Mouse (Mus musculus) neural tube, embryonic 15.5 days (tissue): ENCODE measurements around the gene Lyl1. TPM values are rescaled to one million over a fixed set of nuclear protein-coding genes. Genes with fewer than 3 reads are reported as not detected.

Experiments used
- ATAC-seq: fragments of 200-750 bp; cut with Nextera tagmentation; 2 replicates; pipeline ENCODE4 v1.8.0; 2017; ENCODE audit warnings: mild to moderate bottlenecking, moderate TSS enrichment, moderate library complexity; ENCODE audit not compliant: low FRiP score
- H3K27ac ChIP-seq: fragments of 300-500 bp; sonication (generic); replicated peaks from 2 replicates; pipeline ENCODE4 v1.5.1; 2015; ENCODE audit warnings: mild to moderate bottlenecking, inconsistent platforms
- H3K27me3 ChIP-seq: fragments of 300-500 bp; sonication (generic); replicated peaks from 2 replicates; pipeline ENCODE4 v1.6.1; 2015; ENCODE audit warnings: inconsistent platforms
- H3K36me3 ChIP-seq: fragments of 300-500 bp; sonication (generic); 2 replicates; pipeline ENCODE4 v1.6.1; 2015; ENCODE audit warnings: inconsistent platforms
- H3K4me1 ChIP-seq: fragments of 300-500 bp; sonication (generic); 2 replicates; pipeline ENCODE4 v1.6.1; 2015; ENCODE audit warnings: inconsistent platforms
- H3K4me2 ChIP-seq: fragments of 300-500 bp; sonication (generic); 2 replicates; pipeline ENCODE4 v1.6.1; 2015; ENCODE audit warnings: inconsistent platforms, mild to moderate bottlenecking, moderate library complexity
- H3K4me3 ChIP-seq: fragments of 300-500 bp; sonication (generic); replicated peaks from 2 replicates; pipeline ENCODE4 v1.5.1; 2015; ENCODE audit warnings: mild to moderate bottlenecking, inconsistent platforms
- H3K9ac ChIP-seq: fragments of 300-500 bp; sonication (generic); replicated peaks from 2 replicates; pipeline ENCODE4 v1.6.1; 2015; ENCODE audit warnings: mild to moderate bottlenecking, inconsistent platforms
- H3K9me3 ChIP-seq: fragments of 300-500 bp; sonication (generic); replicated peaks from 2 replicates; pipeline ENCODE4 v1.6.1; 2016; ENCODE audit warnings: inconsistent platforms
- WGBS: fragments of 180-500 bp; shearing (Covaris S2); methylation state at CpG from one replicate; pipeline ENCODE4 v1.1.7; 2015; ENCODE audit warnings: mixed read lengths; 5-methylcytosine and 5-hydroxymethylcytosine counted together
- polyA plus RNA-seq: library from polyadenylated mRNA; unstranded; fragments of >200 nt; fragmentation: Nextera tagmentation; extraction: Ambion mirVana; gene quantifications from 2 replicates; pipeline ENCODE4 v1.2.1, GENCODE M21; 2015

The Lyl1 gene
- polyA plus RNA-seq, 1 experiment from 2014 or later: 3.1 TPM

- 0 out of 2 replicates have a peak, but pooled peaks cover 8% of the 10 kb centered on the region for H3K4me1 ChIP-seq
- no peaks in the 10 kb centered on the region for H3K9me3 ChIP-seq
- no peak overlapping the region for H3K4me3 ChIP-seq
- peaks cover 13% of the 10 kb centered on the region for H3K27me3 ChIP-seq
- 90% methylated on average over 14 of the region's 14 CpGs for WGBS
- no peak overlapping the region for H3K27ac ChIP-seq
- ATAC-seq: no peak
- H3K4me2 ChIP-seq: no peak overlapping the region
- no peak overlapping the region for H3K9ac ChIP-seq
- peaks cover 47% of the 10 kb centered on the region for H3K36me3 ChIP-seq
Observed at GRCm38 (mm10) chr8:84697166-84698130, 3.8 kb upstream of the Lyl1 start.

GRCm38 (mm10) chr8:84698288-84698687, 3.0 kb upstream of the Lyl1 start:
- Histone ChIP-seq H3K4me2 (no peak overlapping the region), H3K4me1 (0 out of 2 replicates have a peak, but pooled peaks cover 8% of the 10 kb centered on the region), H3K36me3 (peaks cover 39% of the 10 kb centered on the region), H3K9me3 (no peaks in the 10 kb centered on the region), H3K27ac (no peak overlapping the region), H3K4me3 (no peak overlapping the region), H3K9ac (no peak overlapping the region), H3K27me3 (peaks cover 21% of the 10 kb centered on the region)
- 93% methylated on average over 5 of the region's 5 CpGs for WGBS
- ATAC-seq: no peak

GRCm38 (mm10) chr8:84698929-84699401, 2.3 kb upstream of the Lyl1 start:
- H3K9ac ChIP-seq: no peak overlapping the region
- no peak overlapping the region for H3K4me2 ChIP-seq
- H3K4me3 ChIP-seq: no peak overlapping the region
- no peak for ATAC-seq
- peak overlapping the region; percentile 60; the same call in 1 of the 2 replicates for H3K27ac ChIP-seq
- no peaks in the 10 kb centered on the region for H3K9me3 ChIP-seq
- peaks cover 27% of the 10 kb centered on the region for H3K27me3 ChIP-seq
- 84% methylated on average over 9 of the region's 9 CpGs for WGBS
- H3K36me3 ChIP-seq: peaks cover 37% of the 10 kb centered on the region
- peaks cover 13% of the 10 kb centered on the region for H3K4me1 ChIP-seq

GRCm38 (mm10) chr8:84699861-84700322, 1.4 kb upstream of the Lyl1 start:
- WGBS: 58% methylated on average over 7 of the region's 7 CpGs
- no peak overlapping the region for H3K4me2 ChIP-seq
- H3K4me3 ChIP-seq: no peak overlapping the region
- peaks cover 22% of the 10 kb centered on the region for H3K4me1 ChIP-seq
- ATAC-seq: no peak
- H3K27ac ChIP-seq: peak overlapping the region; percentile 60
- H3K27me3 ChIP-seq: peaks cover 36% of the 10 kb centered on the region
- H3K36me3 ChIP-seq: peaks cover 37% of the 10 kb centered on the region
- no peaks in the 10 kb centered on the region for H3K9me3 ChIP-seq
- H3K9ac ChIP-seq: no peak overlapping the region

GRCm38 (mm10) chr8:84700526-84700925, 731 bp upstream of the Lyl1 start:
- Histone ChIP-seq H3K27ac (peak overlapping the region; percentile 45), H3K27me3 (peaks cover 41% of the 10 kb centered on the region)
- 82% methylated on average over 5 of the region's 5 CpGs for WGBS

GRCm38 (mm10) chr8:84702561-84702960, 1.3 kb downstream of the Lyl1 start:
- 78% methylated on average over 9 of the region's 9 CpGs for whole genome bisulfite sequencing
- Histone ChIP-seq H3K4me3 (no peak overlapping the region; the same call in 1 of the 2 replicates), H3K27ac (no peak overlapping the region), H3K36me3 (peaks cover 21% of the 10 kb centered on the region), H3K27me3 (peaks cover 50% of the 10 kb centered on the region), H3K9me3 (no peaks in the 10 kb centered on the region), H3K4me1 (peaks cover 45% of the 10 kb centered on the region), H3K4me2 (peak overlapping the region; percentile 19; the same call in 1 of the 2 replicates), H3K9ac (no peak overlapping the region)
- ATAC-seq: no peak

More at GRCm38 (mm10) chr8:84700526-84700925, 731 bp upstream of the Lyl1 start:
- ATAC-seq: no peak
- no peak overlapping the region for H3K9ac ChIP-seq
- peaks cover 33% of the 10 kb centered on the region for H3K36me3 ChIP-seq
- no peak overlapping the region for H3K4me2 ChIP-seq
- no peak overlapping the region for H3K4me3 ChIP-seq
- peaks cover 28% of the 10 kb centered on the region for H3K4me1 ChIP-seq
- H3K9me3 ChIP-seq: no peaks in the 10 kb centered on the region

- ATAC-seq: no peak
- Histone ChIP-seq H3K9me3 (no peaks in the 10 kb centered on the region), H3K9ac (no peak overlapping the region), H3K27me3 (peaks cover 52% of the 10 kb centered on the region), H3K4me3 (no peak overlapping the region), H3K27ac (no peak overlapping the region; the same call in 1 of the 2 replicates), H3K36me3 (peaks cover 18% of the 10 kb centered on the region), H3K4me2 (peak overlapping the region; percentile 19; the same call in 1 of the 2 replicates), H3K4me1 (peaks cover 49% of the 10 kb centered on the region)
- 86% methylated on average over 6 of the region's 6 CpGs for WGBS
Observed at GRCm38 (mm10) chr8:84702963-84703465, 1.8 kb downstream of the Lyl1 start.

GRCm38 (mm10) chr8:84703466-84704249, 2.4 kb downstream of the Lyl1 start:
- H3K4me3 ChIP-seq: no peak overlapping the region
- ATAC-seq: no peak
- H3K27me3 ChIP-seq: peaks cover 53% of the 10 kb centered on the region
- H3K9ac ChIP-seq: no peak overlapping the region
- WGBS: 12% methylated on average over 38 of the region's 38 CpGs
- peaks cover 54% of the 10 kb centered on the region for H3K4me1 ChIP-seq
- H3K36me3 ChIP-seq: peaks cover 12% of the 10 kb centered on the region
- peak overlapping the region; percentile 48 for H3K4me2 ChIP-seq
- no peaks in the 10 kb centered on the region for H3K9me3 ChIP-seq
- H3K27ac ChIP-seq: peak overlapping the region; percentile 72; the same call in 1 of the 2 replicates

- no peak for ATAC-seq
- peaks cover 6% of the 10 kb centered on the region for H3K36me3 ChIP-seq
- H3K4me3 ChIP-seq: no peak overlapping the region
- peak overlapping the region; percentile 48 for H3K4me2 ChIP-seq
- no peak overlapping the region for H3K9ac ChIP-seq
- peaks cover 61% of the 10 kb centered on the region for H3K4me1 ChIP-seq
- no peaks in the 10 kb centered on the region for H3K9me3 ChIP-seq
- peak overlapping the region; percentile 72 for H3K27ac ChIP-seq
- WGBS: 4% methylated on average over 16 of the region's 16 CpGs
- peaks cover 57% of the 10 kb centered on the region for H3K27me3 ChIP-seq
Observed at GRCm38 (mm10) chr8:84704356-84704755, 3.1 kb downstream of the Lyl1 start.

- no peaks in the 10 kb centered on the region; the same call in 1 of the 2 replicates for H3K36me3 ChIP-seq
- peaks cover 62% of the 10 kb centered on the region for H3K4me1 ChIP-seq
- WGBS: 2% methylated on average over 53 of the region's 61 CpGs
- peak overlapping the region; percentile 72 for H3K27ac ChIP-seq
- H3K9ac ChIP-seq: no peak overlapping the region
- no peaks in the 10 kb centered on the region for H3K9me3 ChIP-seq
- H3K27me3 ChIP-seq: peaks cover 57% of the 10 kb centered on the region
- H3K4me3 ChIP-seq: peak overlapping the region; percentile 15; the same call in 1 of the 2 replicates
- H3K4me2 ChIP-seq: peak overlapping the region; percentile 48
- no peak for ATAC-seq
Observed at GRCm38 (mm10) chr8:84704867-84705831, 3.9 kb downstream of the Lyl1 start.
